Mouse (Mus musculus): ENCODE results near the gene Lrpprc.
A peak's percentile ranks its signal among the peaks of the same experiment; 100 is the strongest.

Lrpprc gene

GRCm38 (mm10) chr17:84713563-84714164 is 76.9 kb downstream of the Lrpprc start:
- no peak for DNase-seq

GRCm38 (mm10) chr17:84709403-84709851 is 81.2 kb downstream of the Lrpprc start:
- no peak for DNase-seq

DNA sequence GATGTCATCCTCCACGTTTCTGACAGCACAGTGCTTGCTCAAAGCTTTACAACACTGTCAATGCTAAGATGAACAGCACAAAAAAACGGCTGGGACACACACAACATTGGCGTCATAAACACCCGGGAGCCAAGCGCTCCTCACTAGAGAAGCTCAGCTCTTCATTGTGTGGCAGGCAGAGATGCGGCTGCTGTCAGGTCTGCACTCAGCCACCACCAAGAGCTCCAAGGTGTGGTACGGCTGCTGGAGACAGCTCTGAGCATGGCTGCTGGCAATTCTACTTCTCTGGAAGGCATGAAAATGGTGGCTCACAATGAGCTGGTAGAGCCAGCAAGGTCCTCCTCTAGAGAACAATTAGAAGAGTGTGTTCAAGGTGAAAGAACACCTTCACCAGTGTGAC is 81.8 kb downstream of the Lrpprc start:
- no peak for DNase-seq

DNA sequence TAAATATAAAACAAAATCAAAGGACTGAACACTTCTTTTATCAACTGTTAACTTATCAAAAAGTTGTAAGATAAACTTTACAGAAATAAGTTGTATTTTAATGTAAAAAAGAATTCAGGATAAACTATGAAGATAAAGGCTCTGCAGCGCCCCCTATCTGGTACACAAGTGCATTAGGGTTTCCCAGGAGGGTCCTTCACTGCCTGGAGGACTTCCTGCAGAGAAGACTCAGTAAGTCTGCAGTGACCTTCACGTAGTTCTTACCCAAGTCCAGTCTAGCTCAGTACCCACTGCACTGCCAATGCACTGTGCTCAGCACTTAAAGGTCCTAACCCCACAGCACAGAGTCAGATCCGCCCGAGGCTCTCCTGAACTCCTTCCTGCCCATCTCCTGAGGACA is 83.2 kb downstream of the Lrpprc start:
- peak; percentile 17 to 61 for DNase-seq

- peak; percentile 50 to 68 for DNase-seq
Observed at GRCm38 (mm10) chr17:84698727-84699126, 91.9 kb downstream of the Lrpprc start.

DNA sequence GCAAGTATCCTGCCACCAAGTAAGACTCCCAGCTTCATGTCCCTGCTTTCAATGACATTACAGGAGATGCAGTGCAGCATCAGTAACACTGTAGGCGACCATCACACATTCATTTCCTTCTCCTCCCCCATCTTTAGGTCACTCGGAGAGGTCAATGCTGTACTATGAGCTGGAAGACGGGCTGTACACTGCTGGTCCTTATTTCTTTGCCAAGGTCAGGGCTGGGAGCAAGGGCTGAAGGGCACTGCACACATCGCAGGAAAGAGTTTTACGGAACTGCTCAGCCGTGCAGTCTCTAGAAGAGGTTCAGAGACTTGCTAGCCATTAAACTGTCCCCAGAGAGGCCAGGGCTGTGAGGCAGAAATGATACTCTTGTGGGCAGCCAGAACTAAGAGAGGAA is 94.1 kb downstream of the Lrpprc start:
- DNase-seq: peak; percentile 46 to 48

DNA sequence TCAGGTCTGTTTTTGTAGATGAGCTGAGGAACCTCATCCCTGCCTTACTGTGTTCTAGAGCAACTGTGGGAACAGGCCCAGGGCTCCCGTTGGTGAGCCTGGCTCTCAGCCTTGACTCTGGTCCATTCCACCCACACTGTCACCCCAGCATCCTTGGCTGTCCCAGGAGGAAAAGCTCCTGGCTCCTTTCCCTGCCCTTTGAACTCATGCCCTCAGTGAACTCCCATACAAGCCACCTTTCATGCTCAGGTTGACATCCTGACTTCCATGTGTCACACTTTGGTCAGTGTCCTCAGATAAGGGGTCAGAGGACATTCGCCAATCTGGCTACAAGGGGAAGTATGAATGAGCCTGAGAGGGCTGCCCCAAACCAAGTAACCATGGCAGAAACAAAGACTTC is 96.8 kb downstream of the Lrpprc start:
- DNase-seq: peak in 1 of 2 experiments; percentile 31

DNA sequence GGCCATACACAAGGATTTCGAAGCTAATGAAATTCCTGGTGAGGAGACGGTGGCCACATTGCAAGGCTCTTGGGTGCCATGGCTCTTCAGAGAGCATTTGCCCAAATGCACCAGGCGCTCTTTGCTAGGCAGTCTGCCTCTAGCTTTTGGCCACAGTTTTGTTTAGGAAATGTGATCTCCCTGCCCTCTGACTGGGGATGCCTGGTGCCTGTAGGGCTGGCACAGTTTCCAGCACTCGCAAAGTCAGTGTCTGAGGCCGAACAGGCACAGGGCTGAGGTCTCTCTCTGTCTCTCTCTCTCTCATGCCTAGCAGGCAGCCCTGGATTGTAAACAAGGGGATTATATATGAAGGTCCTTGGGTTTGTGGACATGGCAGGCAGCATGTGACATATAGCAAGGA is 100.5 kb downstream of the Lrpprc start:
- peak in 1 of 2 experiments; percentile 25 for DNase-seq

- peak in 1 of 2 experiments; percentile 45 for DNase-seq
Observed at GRCm38 (mm10) chr17:84689316-84689715, 101.3 kb downstream of the Lrpprc start.

- DNase-seq: peak in 1 of 2 experiments; percentile 32
Observed at GRCm38 (mm10) chr17:84688834-84689233, 101.8 kb downstream of the Lrpprc start.

DNA sequence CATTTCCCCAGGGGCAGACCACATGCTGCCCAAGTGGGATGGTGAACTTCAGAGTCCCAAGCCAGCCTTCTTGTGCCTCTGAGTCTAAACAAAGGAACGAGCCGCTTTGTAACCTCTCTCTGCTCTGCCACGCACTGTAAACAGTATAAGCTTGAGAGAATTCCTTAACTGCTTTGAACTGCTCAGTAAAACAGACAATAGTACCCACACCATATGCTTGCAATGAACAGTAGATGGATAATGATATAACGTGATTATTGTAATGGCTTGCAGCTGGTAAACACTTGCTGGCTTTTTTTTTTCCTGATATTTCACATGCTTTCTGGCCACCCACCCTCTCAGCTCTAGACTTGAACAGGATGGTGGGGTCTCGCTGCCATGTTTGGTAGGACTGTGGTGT is 102.6 kb downstream of the Lrpprc start:
- no peak for DNase-seq

- no peak for DNase-seq
Observed at GRCm38 (mm10) chr17:84685286-84685685, 105.3 kb downstream of the Lrpprc start.

DNA sequence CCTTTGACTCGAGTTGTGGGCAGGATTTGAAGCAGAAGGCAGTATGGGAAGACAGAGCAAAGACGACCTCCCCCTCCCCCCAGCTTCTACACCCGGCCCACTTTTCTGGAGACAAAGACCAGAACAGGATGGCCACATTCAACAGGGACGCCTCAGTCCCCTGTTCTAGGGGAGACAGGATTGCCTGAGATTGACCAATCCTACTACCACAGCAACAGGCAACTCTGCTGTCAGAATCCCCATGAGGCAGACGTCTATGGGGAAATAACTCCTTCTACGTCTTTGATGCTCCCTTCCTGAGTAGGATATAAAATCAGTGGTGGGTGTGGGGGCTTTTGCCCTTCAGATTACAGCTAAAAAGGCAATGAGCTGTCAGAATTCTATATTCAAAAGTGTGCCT is 106.3 kb downstream of the Lrpprc start:
- DNase-seq: no peak

- no peak for DNase-seq
Observed at GRCm38 (mm10) chr17:84682734-84683717, 107.6 kb downstream of the Lrpprc start, which contains the start of gene Abcg5. TSS of gene Abcg5 (minus strand) at chr17:84683011.

DNA sequence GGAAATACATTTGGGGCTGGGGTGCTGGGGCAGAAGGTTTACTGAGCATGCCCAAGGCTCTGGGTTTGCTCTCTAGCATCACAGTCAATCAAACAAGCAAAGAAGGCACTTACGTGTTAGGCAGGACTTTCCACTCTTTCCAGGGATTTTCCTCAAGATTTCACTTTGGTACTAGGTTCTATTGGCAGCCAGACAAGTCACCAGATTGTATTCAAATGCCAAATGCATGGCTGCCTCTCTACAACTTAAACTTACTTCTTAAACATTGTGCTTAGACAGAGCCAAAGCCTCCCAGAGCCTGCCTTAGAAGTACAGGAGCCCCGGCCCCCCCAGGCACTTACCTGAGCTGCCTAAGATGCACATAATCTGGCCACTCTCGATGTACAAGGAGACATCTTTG is 108.9 kb downstream of the Lrpprc start:
- DNase-seq: no peak

DNA sequence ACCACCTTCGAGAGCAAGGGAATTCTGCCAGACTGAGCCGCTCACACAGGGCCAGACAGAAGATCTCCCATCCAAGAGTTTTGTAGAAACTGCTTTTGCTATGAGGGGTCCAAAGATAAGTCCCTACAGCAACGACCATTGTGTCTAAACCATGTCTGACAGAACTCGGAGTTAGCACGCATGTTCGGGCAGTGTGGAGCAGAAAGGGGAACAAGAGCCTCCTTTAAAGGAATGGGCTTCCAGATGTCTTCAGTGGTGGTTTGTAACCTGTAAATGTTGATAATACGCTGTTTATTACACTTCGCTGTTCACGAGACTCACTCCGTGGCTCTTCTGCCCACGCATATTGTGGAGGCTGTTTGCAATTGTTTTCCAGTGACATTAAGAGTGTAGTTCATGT is 113.0 kb downstream of the Lrpprc start:
- no peak for DNase-seq

- peak in 1 of 2 experiments; percentile 55 for DNase-seq
Observed at GRCm38 (mm10) chr17:84675951-84676366, 114.6 kb downstream of the Lrpprc start, which contains the start of gene Abcg8. TSS of gene Abcg8 (plus strand) at chr17:84676302.

GRCm38 (mm10) chr17:84675204-84675603 is 115.4 kb downstream of the Lrpprc start:
- no peak for DNase-seq

GRCm38 (mm10) chr17:84674048-84674447 is 116.5 kb downstream of the Lrpprc start:
- DNase-seq: no peak

DNA sequence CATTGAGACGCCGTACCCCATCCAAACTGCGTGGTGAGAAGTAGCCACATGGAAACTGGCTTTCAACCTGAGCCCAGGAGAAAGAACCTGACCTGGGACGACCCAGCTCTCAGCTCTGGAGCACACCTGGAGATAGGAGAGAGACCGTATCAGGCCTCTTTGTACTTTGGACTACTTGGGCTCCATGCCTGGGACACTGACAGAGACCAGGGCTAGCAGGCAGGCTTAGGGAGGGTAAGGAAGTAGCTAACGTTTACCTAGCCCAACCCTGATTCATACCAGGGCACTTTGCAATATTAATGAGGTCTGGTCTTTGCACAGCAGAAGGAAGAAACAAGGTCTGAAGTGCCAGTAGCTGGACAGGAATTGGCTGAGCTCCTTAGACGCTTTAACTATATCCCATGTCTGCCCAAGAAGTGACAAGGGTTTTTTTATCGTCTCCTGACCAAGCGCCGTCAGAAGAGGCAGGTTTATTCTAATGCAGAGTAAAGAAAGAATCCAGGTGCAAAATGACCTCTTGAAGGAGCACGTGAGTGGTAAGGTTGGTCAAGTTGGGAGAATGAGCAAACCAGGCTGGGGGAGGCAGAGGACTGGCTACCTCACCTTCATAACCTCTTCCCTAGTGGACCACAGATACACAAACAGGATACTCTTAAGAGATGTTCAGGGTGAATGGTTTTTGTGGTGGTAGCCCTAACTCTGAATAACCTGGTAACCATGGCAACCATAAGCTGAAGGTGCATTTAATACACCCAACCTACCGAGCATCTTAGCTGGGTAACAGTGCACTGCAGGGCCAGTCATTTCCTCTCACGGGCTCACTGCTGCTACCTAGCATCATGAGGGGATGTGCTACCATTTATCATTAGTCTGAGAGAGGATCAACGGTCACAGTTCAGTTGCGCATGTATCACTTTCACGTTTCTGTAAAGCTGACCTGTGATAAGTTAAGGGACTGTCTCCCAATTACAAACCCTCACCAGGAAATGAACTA is 117.9 kb downstream of the Lrpprc start:
- DNase-seq: peak; percentile 71 to 84

DNA sequence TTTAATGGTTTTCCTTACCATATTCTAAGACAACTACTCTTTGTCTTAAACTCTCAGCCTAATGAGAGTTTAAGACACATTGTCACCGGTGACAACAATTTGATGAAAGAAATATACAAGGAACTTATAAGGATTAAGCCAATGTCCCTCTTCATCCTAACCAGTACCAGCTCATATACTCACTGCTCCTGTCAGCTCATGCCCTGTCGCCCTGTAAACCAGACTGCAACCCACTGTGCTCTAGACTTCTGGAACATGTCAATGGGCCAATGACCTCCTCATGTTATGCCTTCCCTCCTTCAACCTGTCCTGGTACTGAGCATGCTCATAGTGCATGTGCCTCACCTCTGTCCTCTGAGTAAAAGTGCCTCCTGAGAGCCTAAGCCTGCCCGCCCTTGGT is 122.7 kb downstream of the Lrpprc start:
- no peak for DNase-seq

GRCm38 (mm10) chr17:84665691-84666090 is 124.9 kb downstream of the Lrpprc start:
- DNase-seq: peak; percentile 39 to 43

All from kidney, postnatal 36 days (tissue).